Mouse (Mus musculus): ENCODE results near the gene Mettl25. TPM values are rescaled to one million over a fixed set of nuclear protein-coding genes. Genes with fewer than 3 reads are reported as not detected.

Mettl25 gene
- polyA plus RNA-seq, 1 experiment, result 3.5 TPM

- H3K36me3 ChIP-seq (ENCODE audit: control insufficient read depth, insufficient read depth), result no peaks in the 10 kb centered on the region
- H3K4me2 ChIP-seq (ENCODE audit: low read depth), result no peak overlapping the region
- no peaks in the 10 kb centered on the region for H3K79me2 ChIP-seq (ENCODE audit: control insufficient read depth, insufficient read depth)
- no peak for TF ChIP-seq REST (IDR thresholded peaks at IDR 0.05; ENCODE audit: insufficient read depth, insufficient read length)
- TF ChIP-seq MYOG (IDR thresholded peaks at IDR 0.05; ENCODE audit: control insufficient read depth in 1 of 3, insufficient read depth in 1 of 3, insufficient read length in 2 of 3, low read depth in 2 of 3), result no peak
- TF ChIP-seq POLR2A (IDR thresholded peaks at IDR 0.05; ENCODE audit: insufficient read length, low read depth), result no peak
- TF ChIP-seq TCF12 (IDR thresholded peaks at IDR 0.05; ENCODE audit: insufficient read depth, poor library complexity, severe bottlenecking), result no peak
- no peak for TF ChIP-seq TCF3 (IDR thresholded peaks at IDR 0.05; ENCODE audit: insufficient read length, low read depth)
- TF ChIP-seq CEBPB (IDR thresholded peaks at IDR 0.05; ENCODE audit: insufficient read depth, poor library complexity, severe bottlenecking), result no peak
- TF ChIP-seq SRF (IDR thresholded peaks at IDR 0.05; ENCODE audit: control insufficient read depth, insufficient read length, low read depth), result no peak
- H3K4me3 ChIP-seq, result no peak overlapping the region
- no peak overlapping the region for H3ac ChIP-seq (ENCODE audit: control insufficient read depth, insufficient read length)
- H3K27me3 ChIP-seq (ENCODE audit: control insufficient read depth, insufficient read depth, insufficient read length), result no peaks in the 10 kb centered on the region
Measured at GRCm38 (mm10) chr10:105753831-105754605, 87.2 kb downstream of the Mettl25 start.

DNA sequence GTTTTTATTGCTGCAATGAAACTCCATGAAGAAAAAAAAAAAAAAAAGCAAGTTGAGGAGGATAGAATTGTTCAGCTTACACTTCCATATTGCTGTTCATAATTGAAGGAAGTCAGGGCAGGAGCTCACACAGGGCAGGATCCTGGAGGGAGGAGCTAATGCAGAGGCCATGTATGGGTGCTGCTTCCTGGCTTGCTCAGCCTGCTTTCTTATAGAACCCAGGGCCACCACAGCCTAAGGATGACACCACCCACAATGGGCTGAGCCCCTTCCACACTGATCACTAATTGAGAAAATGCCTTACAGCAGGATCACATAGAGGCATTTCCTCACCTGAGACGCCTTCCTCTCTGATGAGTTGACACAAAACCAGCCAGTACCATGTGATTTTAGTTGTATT, 95.2 kb downstream of the Mettl25 start:
- no peaks in the 10 kb centered on the region for H3K36me3 ChIP-seq (ENCODE audit: control insufficient read depth, insufficient read depth)
- H3K27me3 ChIP-seq (ENCODE audit: control insufficient read depth, insufficient read depth, insufficient read length), result no peaks in the 10 kb centered on the region
- H3K4me3 ChIP-seq, result no peak overlapping the region
- H3ac ChIP-seq (ENCODE audit: control insufficient read depth, insufficient read length), result no peak overlapping the region
- H3K4me2 ChIP-seq (ENCODE audit: low read depth), result no peak overlapping the region
- TF ChIP-seq SRF (IDR thresholded peaks at IDR 0.05; ENCODE audit: control insufficient read depth, insufficient read length, low read depth) (no peak), MAX (IDR thresholded peaks at IDR 0.05; ENCODE audit: low read depth) (no peak), USF1 (IDR thresholded peaks at IDR 0.05; ENCODE audit: low read depth) (no peak), TCF3 (IDR thresholded peaks at IDR 0.05; ENCODE audit: insufficient read length, low read depth) (no peak), TCF12 (IDR thresholded peaks at IDR 0.05; ENCODE audit: insufficient read depth, poor library complexity, severe bottlenecking) (no peak), POLR2A (IDR thresholded peaks at IDR 0.05; ENCODE audit: insufficient read length, low read depth) (no peak), MYOD1 (IDR thresholded peaks at IDR 0.05; ENCODE audit: control insufficient read depth in 1 of 3, insufficient read length in 2 of 3, low read depth in 2 of 3) (no peak), CEBPB (IDR thresholded peaks at IDR 0.05; ENCODE audit: insufficient read depth, poor library complexity, severe bottlenecking) (no peak), MYOG (IDR thresholded peaks at IDR 0.05; ENCODE audit: control insufficient read depth in 1 of 3, insufficient read depth in 1 of 3, insufficient read length in 2 of 3, low read depth in 2 of 3) (no peak), E2F4 (IDR thresholded peaks at IDR 0.05; ENCODE audit: insufficient read depth) (no peak), REST (IDR thresholded peaks at IDR 0.05; ENCODE audit: insufficient read depth, insufficient read length) (no peak), POLR2AphosphoS2 (IDR thresholded peaks at IDR 0.05; ENCODE audit: insufficient read length, low read depth) (no peak)
- no peaks in the 10 kb centered on the region for H3K79me2 ChIP-seq (ENCODE audit: control insufficient read depth, insufficient read depth)

DNA sequence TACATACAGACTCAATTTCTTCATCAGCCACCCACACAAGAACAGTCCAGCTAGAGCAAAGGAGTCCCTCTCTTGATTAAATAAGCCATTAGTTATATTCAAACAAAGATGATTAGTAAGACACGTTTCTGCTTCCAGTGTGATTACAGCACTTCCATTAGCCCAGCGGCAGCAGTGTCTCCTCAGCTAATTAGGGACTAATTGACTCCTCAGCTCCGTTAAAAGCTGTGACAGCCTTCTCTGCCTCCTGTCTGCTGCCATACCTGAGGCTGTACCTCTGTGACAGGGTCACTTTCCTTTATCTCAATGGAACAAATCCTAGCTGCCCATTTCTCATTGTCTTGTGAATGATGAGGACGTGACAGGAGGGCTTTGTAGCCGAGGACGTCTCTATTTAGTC, 99.4 kb downstream of the Mettl25 start:
- H3ac ChIP-seq (ENCODE audit: control insufficient read depth, insufficient read length), result no peak overlapping the region
- no peaks in the 10 kb centered on the region for H3K79me2 ChIP-seq (ENCODE audit: control insufficient read depth, insufficient read depth)
- H3K36me3 ChIP-seq (ENCODE audit: control insufficient read depth, insufficient read depth), result no peaks in the 10 kb centered on the region
- H3K27me3 ChIP-seq (ENCODE audit: control insufficient read depth, insufficient read depth, insufficient read length), result no peaks in the 10 kb centered on the region
- no peak overlapping the region for H3K4me3 ChIP-seq
- H3K4me2 ChIP-seq (ENCODE audit: low read depth), result no peak overlapping the region
- no peak for TF ChIP-seq SRF (IDR thresholded peaks at IDR 0.05; ENCODE audit: control insufficient read depth, insufficient read length, low read depth)
- TF ChIP-seq MAX (IDR thresholded peaks at IDR 0.05; ENCODE audit: low read depth), result no peak
- TF ChIP-seq USF1 (IDR thresholded peaks at IDR 0.05; ENCODE audit: low read depth), result no peak
- TF ChIP-seq TCF3 (IDR thresholded peaks at IDR 0.05; ENCODE audit: insufficient read length, low read depth), result no peak
- no peak for TF ChIP-seq REST (IDR thresholded peaks at IDR 0.05; ENCODE audit: insufficient read depth, insufficient read length)
- no peak for TF ChIP-seq E2F4 (IDR thresholded peaks at IDR 0.05; ENCODE audit: insufficient read depth)
- no peak for TF ChIP-seq CEBPB (IDR thresholded peaks at IDR 0.05; ENCODE audit: insufficient read depth, poor library complexity, severe bottlenecking)
- no peak for TF ChIP-seq POLR2AphosphoS2 (IDR thresholded peaks at IDR 0.05; ENCODE audit: insufficient read length, low read depth)

GRCm38 (mm10) chr10:105738942-105739341, 102.2 kb downstream of the Mettl25 start:
- no peak overlapping the region for H3ac ChIP-seq (ENCODE audit: control insufficient read depth, insufficient read length)
- no peak overlapping the region for H3K4me3 ChIP-seq
- H3K27me3 ChIP-seq (ENCODE audit: control insufficient read depth, insufficient read depth, insufficient read length), result no peaks in the 10 kb centered on the region
- TF ChIP-seq SRF (IDR thresholded peaks at IDR 0.05; ENCODE audit: control insufficient read depth, insufficient read length, low read depth) (no peak), MYOD1 (IDR thresholded peaks at IDR 0.05; ENCODE audit: control insufficient read depth in 1 of 3, insufficient read length in 2 of 3, low read depth in 2 of 3) (no peak), E2F4 (IDR thresholded peaks at IDR 0.05; ENCODE audit: insufficient read depth) (no peak), MYOG (IDR thresholded peaks at IDR 0.05; ENCODE audit: control insufficient read depth in 1 of 3, insufficient read depth in 1 of 3, insufficient read length in 2 of 3, low read depth in 2 of 3) (no peak), REST (IDR thresholded peaks at IDR 0.05; ENCODE audit: insufficient read depth, insufficient read length) (no peak), USF1 (IDR thresholded peaks at IDR 0.05; ENCODE audit: low read depth) (no peak), POLR2AphosphoS2 (IDR thresholded peaks at IDR 0.05; ENCODE audit: insufficient read length, low read depth) (no peak), POLR2A (IDR thresholded peaks at IDR 0.05; ENCODE audit: insufficient read length, low read depth) (no peak), CEBPB (IDR thresholded peaks at IDR 0.05; ENCODE audit: insufficient read depth, poor library complexity, severe bottlenecking) (no peak), MAX (IDR thresholded peaks at IDR 0.05; ENCODE audit: low read depth) (no peak), TCF12 (IDR thresholded peaks at IDR 0.05; ENCODE audit: insufficient read depth, poor library complexity, severe bottlenecking) (no peak), TCF3 (IDR thresholded peaks at IDR 0.05; ENCODE audit: insufficient read length, low read depth) (no peak)
- no peak overlapping the region for H3K4me2 ChIP-seq (ENCODE audit: low read depth)
- H3K79me2 ChIP-seq (ENCODE audit: control insufficient read depth, insufficient read depth), result no peaks in the 10 kb centered on the region
- H3K36me3 ChIP-seq (ENCODE audit: control insufficient read depth, insufficient read depth), result no peaks in the 10 kb centered on the region
